8 mouse cellular contexts compared by ENCODE assay signal in the genomic region with DNA sequence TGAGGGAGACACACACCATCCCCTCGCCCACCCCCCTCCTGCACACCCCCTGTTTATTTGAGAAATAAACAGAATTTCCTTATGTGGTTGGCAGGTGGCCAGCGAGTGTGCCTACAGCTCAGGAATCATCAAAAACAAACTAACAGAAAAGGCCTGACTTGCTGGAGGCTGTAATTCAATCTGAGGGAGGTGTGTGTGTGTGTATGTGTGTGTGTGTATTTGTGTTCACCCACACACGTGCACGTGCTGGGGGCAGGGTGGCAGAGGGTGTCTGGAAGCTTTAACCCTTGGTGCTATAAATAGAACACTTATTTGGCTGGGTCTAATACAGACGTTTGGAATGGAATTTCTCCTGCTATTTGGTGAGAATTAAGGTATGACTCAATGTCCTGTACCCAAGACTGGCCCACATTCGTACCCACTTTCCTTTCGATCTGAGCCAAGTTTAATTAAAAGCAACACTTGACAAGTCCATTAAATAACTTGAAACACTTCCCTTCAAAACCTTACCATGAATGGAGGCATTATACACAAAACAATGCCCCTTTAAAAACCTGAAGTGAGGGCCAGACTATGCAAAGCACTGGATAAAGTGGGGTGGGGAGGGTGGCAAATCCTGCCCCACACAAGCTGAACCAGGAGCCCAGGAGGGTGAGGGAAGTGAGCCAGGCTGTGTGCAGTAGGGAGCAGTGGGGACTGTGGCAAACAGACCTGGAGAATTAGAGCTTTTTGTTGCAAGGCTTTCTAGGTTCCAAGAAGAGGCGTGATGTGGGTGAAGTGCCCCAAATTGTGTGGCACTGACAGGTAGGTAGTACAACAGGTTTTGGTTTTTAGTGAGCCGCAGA. TPM values are rescaled to one million over a fixed set of nuclear protein-coding genes. Genes with fewer than 3 reads are reported as not detected.
DNase-seq lines count a peak whose midpoint lies in the region; ATAC-seq lines count a peak whose summit lies in the region.

No protein-coding gene starts in this region.

- peak; percentile 74 for ATAC-seq in embryonic facial prominence, embryonic 11.5 days (replicated peaks; ENCODE audit: insufficient number of reproducible peaks, low FRiP score, low TSS enrichment, low read depth)
- peak; percentile 9; the same call in 1 of the 2 replicates for ATAC-seq in intestine, embryonic 16.5 days
- 0 out of 2 replicates have a peak, but pooled peaks have one; percentile 58 for ATAC-seq in midbrain, embryonic 15.5 days (replicated peaks)
- no peak for ATAC-seq in frontal cortex, adult (ENCODE audit: low TSS enrichment)

- H3K9me3 ChIP-seq in embryonic facial prominence, embryonic 11.5 days (replicated peaks; ENCODE audit: control insufficient read depth, low read length) = no peaks in the 10 kb centered on the region
- no peaks in the 10 kb centered on the region for H3K9me3 ChIP-seq in intestine, embryonic 16.5 days (ENCODE audit: control insufficient read depth, low read length)
- H3K9me3 ChIP-seq in midbrain, embryonic 15.5 days = no peaks in the 10 kb centered on the region

- no peak overlapping the region for H3K9ac ChIP-seq in embryonic facial prominence, embryonic 11.5 days (replicated peaks; ENCODE audit: low read length)
- H3K9ac ChIP-seq in intestine, embryonic 16.5 days (ENCODE audit: low read depth, low read length) = no peak overlapping the region
- H3K9ac ChIP-seq in midbrain, embryonic 15.5 days = no peak overlapping the region

- H3K27ac ChIP-seq in embryonic facial prominence, embryonic 11.5 days (replicated peaks; ENCODE audit: low read depth, low read length) = no peak overlapping the region
- H3K27ac ChIP-seq in intestine, embryonic 16.5 days (ENCODE audit: low read length) = peak overlapping the region; percentile 52
- no peak overlapping the region for H3K27ac ChIP-seq in midbrain, embryonic 15.5 days

- no peaks in the 10 kb centered on the region for H3K27me3 ChIP-seq in embryonic facial prominence, embryonic 11.5 days (ENCODE audit: control insufficient read depth, insufficient read depth, low read length)
- no peaks in the 10 kb centered on the region for H3K27me3 ChIP-seq in intestine, embryonic 16.5 days (replicated peaks; ENCODE audit: control insufficient read depth, insufficient read depth, low read length)
- H3K27me3 ChIP-seq in midbrain, embryonic 15.5 days (replicated peaks) = no peaks in the 10 kb centered on the region

- WGBS in embryonic facial prominence, embryonic 11.5 days = 38% methylated on average over 9 of the region's 9 CpGs
- WGBS in intestine, embryonic 16.5 days = 35% methylated on average over 9 of the region's 9 CpGs
- 43% methylated on average over 9 of the region's 9 CpGs for WGBS in midbrain, embryonic 15.5 days

- H3K4me3 ChIP-seq in embryonic facial prominence, embryonic 11.5 days (ENCODE audit: low read depth, low read length) = no peak overlapping the region
- no peak overlapping the region for H3K4me3 ChIP-seq in intestine, embryonic 16.5 days (ENCODE audit: low read length)
- H3K4me3 ChIP-seq in midbrain, embryonic 15.5 days = no peak overlapping the region

- no peaks in the 10 kb centered on the region for H3K36me3 ChIP-seq in embryonic facial prominence, embryonic 11.5 days (replicated peaks; ENCODE audit: control insufficient read depth, insufficient read depth, low read depth, low read length)
- H3K36me3 ChIP-seq in intestine, embryonic 16.5 days (ENCODE audit: control insufficient read depth, insufficient read depth, low read length) = no peaks in the 10 kb centered on the region
- no peaks in the 10 kb centered on the region for H3K36me3 ChIP-seq in midbrain, embryonic 15.5 days (replicated peaks)

- peaks cover 3% of the 10 kb centered on the region for H3K4me1 ChIP-seq in embryonic facial prominence, embryonic 11.5 days (ENCODE audit: control insufficient read depth, insufficient read depth, low read length)
- H3K4me1 ChIP-seq in intestine, embryonic 16.5 days (ENCODE audit: control insufficient read depth, insufficient read depth, low read length) = peaks cover 36% of the 10 kb centered on the region
- H3K4me1 ChIP-seq in midbrain, embryonic 15.5 days = no peaks in the 10 kb centered on the region

- intact Hi-C loops in left cerebral cortex, postnatal 25 days (cut with DNase I) = no loop called here
- intact Hi-C loops in gastrocnemius, postnatal 14 days (cut with DNase I; ENCODE audit: low total_unique reads) = no loop called here

- peak; percentile 10 for DNase-seq in left cerebral cortex, adult 11 months (ENCODE audit: low spot score)
- no peak for DNase-seq in left cerebral cortex, postnatal 25 days (ENCODE audit: low spot score in 2 of 2)
- peak; percentile 75 for DNase-seq in embryonic facial prominence, embryonic 11.5 days (ENCODE audit: low spot score)
- DNase-seq in adrenal gland, adult 8-10 months = no peak
- DNase-seq in gastrocnemius, postnatal 14 days = no peak

- no peak overlapping the region for H3K4me2 ChIP-seq in embryonic facial prominence, embryonic 11.5 days (ENCODE audit: low read depth, low read length)
- H3K4me2 ChIP-seq in intestine, embryonic 16.5 days (ENCODE audit: low read depth, low read length) = no peak overlapping the region
- no peak overlapping the region for H3K4me2 ChIP-seq in midbrain, embryonic 15.5 days

RNA-seq across cellular contexts. Expression of a gene that starts 20.1 kb away (rescaled TPM):
- total RNA-seq in left cerebral cortex, postnatal 25 days (2021) = 10 to 100 TPM; 39.3 to 39.6 TPM
- 34.5 and 35.4 TPM in 2 replicates for polyA plus RNA-seq in embryonic facial prominence, embryonic 11.5 days (2014; fragmentation: Nextera tagmentation; extraction: Ambion mirVana)
- polyA plus RNA-seq in intestine, embryonic 16.5 days (2015; fragmentation: Nextera tagmentation; extraction: Ambion mirVana) = 17.7 and 19.2 TPM in 2 replicates
- polyA plus RNA-seq in midbrain, embryonic 15.5 days (2015; fragmentation: Nextera tagmentation; extraction: Ambion mirVana) = 28.1 and 30.8 TPM in 2 replicates
- 10 to 100 TPM; 59.0 to 68.5 (median 62.0) TPM for total RNA-seq in adrenal gland, adult 8-10 months (2022)
- 10 to 100 TPM; 48.2 to 50.7 TPM for total RNA-seq in gastrocnemius, postnatal 14 days (2021)

Comparison
In these comparisons a context has a peak if more than half of its experiments do, and no peak if none do; other contexts are left out.
1. DNase-seq: peak in left cerebral cortex, adult 11 months (single experiment) and embryonic facial prominence, embryonic 11.5 days (single experiment); none in left cerebral cortex, postnatal 25 days (0 of 2), adrenal gland, adult 8-10 months (single experiment) and gastrocnemius, postnatal 14 days (single experiment).